Mouse (Mus musculus) embryonic facial prominence, embryonic 14.5 days (tissue): Measurements from ENCODE around the gene Rfx4. TPM values are rescaled to one million over a fixed set of nuclear protein-coding genes. Genes with fewer than 3 reads are reported as not detected.

ENCODE experiments used
- ATAC-seq: fragments of 200-750 bp; cut with Nextera tagmentation; 2 replicates; pipeline ENCODE4 v1.8.0; 2017; ENCODE audit warnings: low read depth, moderate number of reproducible peaks, moderate TSS enrichment
- DNase-seq: peaks from one replicate; pipeline ENCODE4 v3.0.0-alpha.2; 2015; ENCODE audit warnings: low spot score
- H3K27ac ChIP-seq: fragments of 300-500 bp; sonication (generic); replicated peaks from 2 replicates; pipeline ENCODE4 v1.5.1; 2014; ENCODE audit warnings: low read depth, mild to moderate bottlenecking, low read length, moderate library complexity
- H3K27me3 ChIP-seq: fragments of 300-500 bp; sonication (generic); replicated peaks from 2 replicates; pipeline ENCODE4 v1.6.1; 2014; ENCODE audit warnings: low read length; ENCODE audit not compliant: control insufficient read depth, insufficient read depth
- H3K36me3 ChIP-seq: fragments of 300-500 bp; sonication (generic); 2 replicates; pipeline ENCODE4 v1.6.1; 2014; ENCODE audit warnings: low read length, mixed read lengths; ENCODE audit not compliant: control insufficient read depth, insufficient read depth
- H3K4me1 ChIP-seq: fragments of 300-500 bp; sonication (generic); 2 replicates; pipeline ENCODE4 v1.6.1; 2014; ENCODE audit warnings: antibody characterized with exemption, low read length; ENCODE audit not compliant: control insufficient read depth, insufficient read depth
- H3K4me2 ChIP-seq: fragments of 300-500 bp; sonication (generic); 2 replicates; pipeline ENCODE4 v1.6.1; 2014; ENCODE audit warnings: low read depth, mild to moderate bottlenecking, low read length, moderate library complexity, mixed read lengths
- H3K4me3 ChIP-seq: fragments of 300-500 bp; sonication (generic); 2 replicates; pipeline ENCODE4 v1.5.1; 2014; ENCODE audit warnings: low read depth, mild to moderate bottlenecking, low read length
- H3K9ac ChIP-seq: fragments of 300-500 bp; sonication (generic); 2 replicates; pipeline ENCODE4 v1.6.1; 2014; ENCODE audit warnings: low read depth, mild to moderate bottlenecking, low read length, moderate library complexity, mixed read lengths
- H3K9me3 ChIP-seq: fragments of 300-500 bp; sonication (generic); 2 replicates; pipeline ENCODE4 v1.6.1; 2016; ENCODE audit warnings: low read length; ENCODE audit not compliant: control insufficient read depth
- WGBS: fragments of 180-500 bp; shearing (Covaris S2); extraction: QIAGEN DNeasy Blood & Tissue Kit; methylation state at CpG from one replicate; pipeline ENCODE4 v1.1.7; 2014; 5-methylcytosine and 5-hydroxymethylcytosine counted together
- polyA plus RNA-seq: library from polyadenylated mRNA; unstranded; fragments of >200 nt; fragmentation: Nextera tagmentation; extraction: Ambion mirVana; gene quantifications from 2 replicates; pipeline ENCODE4 v1.2.1, GENCODE M21; 2014

Gene Rfx4
- polyA plus RNA-seq, result 0.15 and 0.50 TPM in 2 replicates

- peak within 1 kb of the TSS; percentile 55 for H3K4me2 ChIP-seq
- H3K27me3 ChIP-seq, result peaks cover 96% of the 10 kb centered on the region
- peak within 1 kb of the TSS; percentile 35 for H3K4me3 ChIP-seq
- no peaks in the 10 kb centered on the region for H3K36me3 ChIP-seq
- peaks cover 17% of the 10 kb centered on the region for H3K4me1 ChIP-seq
- H3K9me3 ChIP-seq, result no peaks in the 10 kb centered on the region
- no peak for DNase-seq
- no peak for ATAC-seq
- WGBS, result under 1% methylated on average over 24 of the region's 24 CpGs
- H3K9ac ChIP-seq, result no peak within 1 kb of the TSS
- H3K27ac ChIP-seq, result no peak within 1 kb of the TSS
Observed at GRCm38 (mm10) chr10:84755786-84756203, at the start of gene Rfx4. Gene Rfx4, plus strand, starts transcription at chr10:84756062.

- Histone ChIP-seq H3K4me2 (no peak overlapping the region), H3K27me3 (no peaks in the 10 kb centered on the region), H3K4me3 (no peak overlapping the region), H3K9me3 (no peaks in the 10 kb centered on the region), H3K27ac (no peak overlapping the region), H3K36me3 (peaks cover 15% of the 10 kb centered on the region), H3K4me1 (peaks cover 5% of the 10 kb centered on the region; the same call in 1 of the 2 replicates), H3K9ac (no peak overlapping the region)
- DNase-seq, result peak; percentile 25
- ATAC-seq, result peak; percentile 63; the same call in 1 of the 2 replicates
- 39% methylated on average over 8 of the region's 8 CpGs for whole genome bisulfite sequencing
Observed at GRCm38 (mm10) chr10:84706543-84706942, 49.3 kb upstream of the Rfx4 start.

DNA sequence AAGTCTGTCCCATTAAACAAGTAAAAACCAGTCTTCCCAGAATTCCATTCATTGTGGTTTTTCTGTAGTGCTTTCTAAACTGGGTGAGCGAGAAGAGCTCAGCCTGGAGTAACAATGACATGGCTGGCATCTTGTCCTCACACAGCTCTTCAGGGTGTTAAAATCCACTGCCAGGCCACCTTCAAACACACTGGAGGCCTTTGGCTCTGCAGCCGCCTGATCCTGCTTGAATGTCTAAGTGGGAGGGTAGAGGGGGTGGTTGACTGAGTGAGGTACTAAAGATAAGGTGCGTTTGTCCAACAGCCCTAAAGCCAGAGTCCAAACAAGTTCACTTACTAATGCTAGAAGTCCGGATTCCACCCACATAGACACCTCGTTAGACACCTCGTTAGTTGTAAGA is 48.6 kb upstream of the Rfx4 start:
- H3K27ac ChIP-seq, result no peak overlapping the region

GRCm38 (mm10) chr10:84707752-84708530 is 47.9 kb upstream of the Rfx4 start:
- no peak overlapping the region for H3K4me3 ChIP-seq
- WGBS, result 56% methylated on average over 14 of the region's 14 CpGs
- DNase-seq, result no peak
- no peaks in the 10 kb centered on the region for H3K9me3 ChIP-seq
- no peak overlapping the region for H3K27ac ChIP-seq
- no peak overlapping the region for H3K4me2 ChIP-seq
- no peaks in the 10 kb centered on the region for H3K27me3 ChIP-seq
- no peak overlapping the region for H3K9ac ChIP-seq
- ATAC-seq, result no peak
- H3K36me3 ChIP-seq, result peaks cover 6% of the 10 kb centered on the region; the same call in 1 of the 2 replicates
- H3K4me1 ChIP-seq, result peaks cover 11% of the 10 kb centered on the region

More for the DNA sequence above, 48.6 kb upstream of the Rfx4 start:
- DNase-seq (peak; percentile 40), ATAC-seq (no peak)
- Histone ChIP-seq H3K27me3 (no peaks in the 10 kb centered on the region), H3K4me1 (peaks cover 7% of the 10 kb centered on the region; the same call in 1 of the 2 replicates), H3K4me3 (no peak overlapping the region), H3K9ac (no peak overlapping the region), H3K9me3 (no peaks in the 10 kb centered on the region), H3K36me3 (peaks cover 8% of the 10 kb centered on the region; the same call in 1 of the 2 replicates), H3K4me2 (no peak overlapping the region)
- WGBS, result 52% methylated on average over 6 of the region's 6 CpGs

GRCm38 (mm10) chr10:84710192-84710591 is 45.7 kb upstream of the Rfx4 start:
- DNase-seq (no peak), ATAC-seq (no peak)
- Histone ChIP-seq H3K9me3 (no peaks in the 10 kb centered on the region), H3K36me3 (peaks cover 16% of the 10 kb centered on the region), H3K27ac (no peak overlapping the region), H3K4me1 (peaks cover 14% of the 10 kb centered on the region), H3K4me3 (no peak overlapping the region), H3K4me2 (no peak overlapping the region), H3K9ac (no peak overlapping the region), H3K27me3 (no peaks in the 10 kb centered on the region)
- 43% methylated on average over 4 of the region's 4 CpGs for WGBS

GRCm38 (mm10) chr10:84710827-84711226 is 45.0 kb upstream of the Rfx4 start:
- Histone ChIP-seq H3K9me3 (no peaks in the 10 kb centered on the region), H3K4me2 (no peak overlapping the region), H3K4me1 (peaks cover 14% of the 10 kb centered on the region), H3K4me3 (no peak overlapping the region), H3K9ac (no peak overlapping the region), H3K27ac (no peak overlapping the region), H3K27me3 (no peaks in the 10 kb centered on the region), H3K36me3 (peaks cover 17% of the 10 kb centered on the region; the same call in 1 of the 2 replicates)
- ATAC-seq, result peak; percentile 21; the same call in 1 of the 2 replicates
- 42% methylated on average over 4 of the region's 4 CpGs for WGBS
- peak; percentile 69 for DNase-seq

GRCm38 (mm10) chr10:84711479-84711878 is 44.4 kb upstream of the Rfx4 start:
- Histone ChIP-seq H3K9me3 (no peaks in the 10 kb centered on the region), H3K36me3 (peaks cover 21% of the 10 kb centered on the region; the same call in 1 of the 2 replicates), H3K27ac (no peak overlapping the region), H3K9ac (no peak overlapping the region), H3K27me3 (no peaks in the 10 kb centered on the region), H3K4me1 (peaks cover 11% of the 10 kb centered on the region), H3K4me3 (no peak overlapping the region), H3K4me2 (no peak overlapping the region)
- no peak for DNase-seq
- ATAC-seq, result no peak
- WGBS, result 74% methylated on average over 8 of the region's 8 CpGs

GRCm38 (mm10) chr10:84711940-84712339 is 43.9 kb upstream of the Rfx4 start:
- Histone ChIP-seq H3K9me3 (no peaks in the 10 kb centered on the region), H3K4me3 (no peak overlapping the region), H3K4me2 (no peak overlapping the region), H3K27me3 (no peaks in the 10 kb centered on the region), H3K27ac (no peak overlapping the region), H3K36me3 (peaks cover 21% of the 10 kb centered on the region; the same call in 1 of the 2 replicates), H3K4me1 (peaks cover 11% of the 10 kb centered on the region), H3K9ac (no peak overlapping the region)
- WGBS, result 59% methylated on average over 5 of the region's 5 CpGs
- ATAC-seq (no peak), DNase-seq (no peak)
